Comparison of ENCODE assay signal across 8 mouse cellular contexts in the genomic region with DNA sequence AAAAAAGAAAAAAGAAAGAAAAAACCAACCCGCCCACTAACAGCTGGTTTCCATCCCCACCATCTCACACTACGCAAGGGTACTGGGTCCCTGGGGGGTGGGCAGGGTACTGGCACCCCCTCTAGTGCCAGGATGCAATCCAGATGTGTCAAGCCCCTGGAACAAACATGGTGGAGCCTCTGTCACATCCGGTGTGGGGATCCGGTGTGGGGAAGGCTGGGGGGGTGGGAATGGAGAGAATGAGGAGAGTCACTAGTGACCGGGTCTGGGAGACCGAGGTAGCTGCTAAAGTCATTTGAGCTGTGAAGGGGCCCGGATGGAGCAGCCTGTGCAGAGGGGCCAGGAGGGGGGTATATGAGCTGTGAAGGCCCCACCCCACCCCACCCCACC. TPM values are rescaled to one million over a fixed set of nuclear protein-coding genes. Genes with fewer than 3 reads are reported as not detected.
DNase-seq lines count a peak whose midpoint lies in the region; ATAC-seq and TF ChIP-seq lines count a peak whose summit lies in the region.

No protein-coding gene starts in this region.

- DNase-seq in midbrain, embryonic 14.5 days, result no peak
- peak; percentile 50 to 61 for DNase-seq in gastrocnemius, postnatal 4 days (ENCODE audit: low spot score in 2 of 2)
- no peak for DNase-seq in left cerebral cortex, postnatal 36 days (ENCODE audit: low spot score in 2 of 2)
- DNase-seq in cerebellum, postnatal 14 days, result no peak
- no peak for DNase-seq in cerebellum, adult 9-11 months

- WGBS in midbrain, embryonic 14.5 days, result 72% methylated on average over 7 of the region's 7 CpGs
- WGBS in midbrain, embryonic 15.5 days, result 81% methylated on average over 7 of the region's 7 CpGs
- WGBS in intestine, postnatal 0 days, result 51% methylated on average over 7 of the region's 7 CpGs
- 34% methylated on average over 7 of the region's 7 CpGs for WGBS in stomach, embryonic 16.5 days

- H3K9ac ChIP-seq in midbrain, embryonic 14.5 days (replicated peaks; ENCODE audit: low read length), result 0 out of 2 replicates have a peak overlapping the region, but pooled peaks have one; percentile 16
- H3K9ac ChIP-seq in midbrain, embryonic 15.5 days, result no peak overlapping the region
- no peak overlapping the region for H3K9ac ChIP-seq in intestine, postnatal 0 days (ENCODE audit: low read depth, low read length)
- peak overlapping the region; percentile 72 for H3K9ac ChIP-seq in stomach, embryonic 16.5 days (ENCODE audit: low read length)

- intact Hi-C loops in left cerebral cortex, postnatal 36 days (cut with DNase I), result no loop called here

- no peak overlapping the region for H3K4me3 ChIP-seq in midbrain, embryonic 14.5 days (replicated peaks; ENCODE audit: low read depth, low read length)
- no peak overlapping the region for H3K4me3 ChIP-seq in midbrain, embryonic 15.5 days
- no peak overlapping the region for H3K4me3 ChIP-seq in intestine, postnatal 0 days (ENCODE audit: low read depth, low read length)
- H3K4me3 ChIP-seq in stomach, embryonic 16.5 days (replicated peaks; ENCODE audit: low read length), result peak overlapping the region; percentile 95

- H3K9me3 ChIP-seq in midbrain, embryonic 14.5 days (ENCODE audit: control insufficient read depth, low read length), result no peaks in the 10 kb centered on the region
- no peaks in the 10 kb centered on the region for H3K9me3 ChIP-seq in midbrain, embryonic 15.5 days
- no peaks in the 10 kb centered on the region for H3K9me3 ChIP-seq in intestine, postnatal 0 days (ENCODE audit: control insufficient read depth)
- no peaks in the 10 kb centered on the region for H3K9me3 ChIP-seq in stomach, embryonic 16.5 days (replicated peaks; ENCODE audit: control insufficient read depth, low read length)

- no peak overlapping the region for H3K4me2 ChIP-seq in midbrain, embryonic 14.5 days (ENCODE audit: low read length)
- H3K4me2 ChIP-seq in midbrain, embryonic 15.5 days, result no peak overlapping the region
- H3K4me2 ChIP-seq in intestine, postnatal 0 days (replicated peaks; ENCODE audit: low read depth), result peak overlapping the region; percentile 40; the same call in 1 of the 2 replicates
- H3K4me2 ChIP-seq in stomach, embryonic 16.5 days (ENCODE audit: low read depth, low read length), result peak overlapping the region; percentile 86

- H3K4me1 ChIP-seq in midbrain, embryonic 14.5 days (ENCODE audit: control insufficient read depth, insufficient read depth, low read length), result peaks cover 23% of the 10 kb centered on the region
- peaks cover 31% of the 10 kb centered on the region for H3K4me1 ChIP-seq in midbrain, embryonic 15.5 days
- H3K4me1 ChIP-seq in intestine, postnatal 0 days (replicated peaks; ENCODE audit: control insufficient read depth, insufficient read depth, low read length), result peaks cover 9% of the 10 kb centered on the region
- H3K4me1 ChIP-seq in stomach, embryonic 16.5 days (ENCODE audit: control insufficient read depth, insufficient read depth, low read length), result peaks cover 37% of the 10 kb centered on the region

- no peak for ATAC-seq in midbrain, embryonic 14.5 days (ENCODE audit: low FRiP score, low TSS enrichment)
- ATAC-seq in midbrain, embryonic 15.5 days (replicated peaks), result no peak
- ATAC-seq in intestine, postnatal 0 days, result no peak
- peak; percentile 51 for ATAC-seq in stomach, embryonic 16.5 days (ENCODE audit: insufficient read depth, low FRiP score)

- TF ChIP-seq CTCF in intestine, postnatal 0 days (IDR thresholded peaks at IDR 0.05; ENCODE audit: low read depth), result no peak

- no peaks in the 10 kb centered on the region for H3K27me3 ChIP-seq in midbrain, embryonic 14.5 days (ENCODE audit: control insufficient read depth, insufficient read depth, low read length)
- 0 out of 2 replicates have a peak, but pooled peaks cover 3% of the 10 kb centered on the region for H3K27me3 ChIP-seq in midbrain, embryonic 15.5 days (replicated peaks)
- no peaks in the 10 kb centered on the region for H3K27me3 ChIP-seq in intestine, postnatal 0 days (replicated peaks; ENCODE audit: control insufficient read depth, insufficient read depth, low read length)
- H3K27me3 ChIP-seq in stomach, embryonic 16.5 days (ENCODE audit: control insufficient read depth, insufficient read depth, low read length), result no peaks in the 10 kb centered on the region

- no peak overlapping the region for H3K27ac ChIP-seq in midbrain, embryonic 14.5 days (replicated peaks; ENCODE audit: low read depth, low read length)
- H3K27ac ChIP-seq in midbrain, embryonic 15.5 days, result no peak overlapping the region
- H3K27ac ChIP-seq in intestine, postnatal 0 days (ENCODE audit: low read depth, low read length), result peak overlapping the region; percentile 83
- peak overlapping the region; percentile 96 for H3K27ac ChIP-seq in stomach, embryonic 16.5 days (ENCODE audit: low read length)

- H3K36me3 ChIP-seq in midbrain, embryonic 14.5 days (ENCODE audit: control insufficient read depth, insufficient read depth, low read length), result peaks cover 11% of the 10 kb centered on the region
- 0 out of 2 replicates have a peak, but pooled peaks cover 3% of the 10 kb centered on the region for H3K36me3 ChIP-seq in midbrain, embryonic 15.5 days (replicated peaks)
- peaks cover 23% of the 10 kb centered on the region for H3K36me3 ChIP-seq in intestine, postnatal 0 days (ENCODE audit: control insufficient read depth, insufficient read depth)
- H3K36me3 ChIP-seq in stomach, embryonic 16.5 days (ENCODE audit: control insufficient read depth, insufficient read depth, low read length), result peaks cover 11% of the 10 kb centered on the region; the same call in 1 of the 2 replicates

RNA-seq across cellular contexts. Expression of a gene that starts 4.8 kb away (rescaled TPM):
- polyA plus RNA-seq in midbrain, embryonic 14.5 days (2014; fragmentation: Nextera tagmentation; extraction: Ambion mirVana), result 4.1 and 10.8 TPM in 2 replicates
- polyA plus RNA-seq in midbrain, embryonic 15.5 days (2015; fragmentation: Nextera tagmentation; extraction: Ambion mirVana), result 11.3 and 11.7 TPM in 2 replicates
- total RNA-seq in gastrocnemius, postnatal 4 days (2021), result 10 to 100 TPM; 19.8 to 20.2 TPM
- 9.5 and 11.4 TPM in 2 replicates for polyA plus RNA-seq in intestine, postnatal 0 days (2015; fragmentation: Nextera tagmentation; extraction: Ambion mirVana)
- polyA plus RNA-seq in stomach, embryonic 16.5 days (2015; fragmentation: Nextera tagmentation; extraction: Ambion mirVana), result 38.2 and 39.9 TPM in 2 replicates
- 1 to 10 TPM; 3.0 to 3.6 TPM for total RNA-seq in left cerebral cortex, postnatal 36 days (2021)

RNA-seq across cellular contexts. Expression of a gene that starts 12.1 kb away (rescaled TPM):
- 51.1 and 51.5 TPM in 2 replicates for polyA plus RNA-seq in midbrain, embryonic 14.5 days (2014; fragmentation: Nextera tagmentation; extraction: Ambion mirVana)
- polyA plus RNA-seq in midbrain, embryonic 15.5 days (2015; fragmentation: Nextera tagmentation; extraction: Ambion mirVana), result 73.4 and 78.1 TPM in 2 replicates
- total RNA-seq in gastrocnemius, postnatal 4 days (2021), result 10 to 100 TPM; 44.5 to 46.0 TPM
- polyA plus RNA-seq in intestine, postnatal 0 days (2015; fragmentation: Nextera tagmentation; extraction: Ambion mirVana), result 18.5 and 19.2 TPM in 2 replicates
- polyA plus RNA-seq in stomach, embryonic 16.5 days (2015; fragmentation: Nextera tagmentation; extraction: Ambion mirVana), result 75.5 and 75.7 TPM in 2 replicates
- 10 to 100 TPM; 40.1 to 43.0 TPM for total RNA-seq in left cerebral cortex, postnatal 36 days (2021)

RNA-seq across cellular contexts. Expression of a gene that starts 30.8 kb away (rescaled TPM):
- polyA plus RNA-seq in midbrain, embryonic 14.5 days (2014; fragmentation: Nextera tagmentation; extraction: Ambion mirVana), result 98.6 and 112 TPM in 2 replicates
- polyA plus RNA-seq in midbrain, embryonic 15.5 days (2015; fragmentation: Nextera tagmentation; extraction: Ambion mirVana), result 93.4 and 110 TPM in 2 replicates
- 10 to 100 TPM; 42.7 to 49.2 TPM for total RNA-seq in gastrocnemius, postnatal 4 days (2021)
- 107 and 113 TPM in 2 replicates for polyA plus RNA-seq in intestine, postnatal 0 days (2015; fragmentation: Nextera tagmentation; extraction: Ambion mirVana)
- 131 and 141 TPM in 2 replicates for polyA plus RNA-seq in stomach, embryonic 16.5 days (2015; fragmentation: Nextera tagmentation; extraction: Ambion mirVana)
- 10 to 100 TPM; 59.6 to 62.5 TPM for total RNA-seq in left cerebral cortex, postnatal 36 days (2021)

RNA-seq across cellular contexts. Expression of a gene that starts 44.0 kb away (rescaled TPM):
- polyA plus RNA-seq in midbrain, embryonic 14.5 days (2014; fragmentation: Nextera tagmentation; extraction: Ambion mirVana), result 1.7 and 4.1 TPM in 2 replicates
- polyA plus RNA-seq in midbrain, embryonic 15.5 days (2015; fragmentation: Nextera tagmentation; extraction: Ambion mirVana), result 3.3 and 3.9 TPM in 2 replicates
- total RNA-seq in gastrocnemius, postnatal 4 days (2021), result 1 to 10 TPM; 5.4 to 6.7 TPM
- 10.2 and 11.8 TPM in 2 replicates for polyA plus RNA-seq in intestine, postnatal 0 days (2015; fragmentation: Nextera tagmentation; extraction: Ambion mirVana)
- polyA plus RNA-seq in stomach, embryonic 16.5 days (2015; fragmentation: Nextera tagmentation; extraction: Ambion mirVana), result 15.0 and 16.3 TPM in 2 replicates
- 1 to 10 TPM; 2.4 to 3.2 TPM for total RNA-seq in left cerebral cortex, postnatal 36 days (2021)

RNA-seq across cellular contexts. Expression of a gene that starts 57.4 kb away (rescaled TPM):
- polyA plus RNA-seq in midbrain, embryonic 14.5 days (2014; fragmentation: Nextera tagmentation; extraction: Ambion mirVana), result not detected in 2 replicates
- polyA plus RNA-seq in midbrain, embryonic 15.5 days (2015; fragmentation: Nextera tagmentation; extraction: Ambion mirVana), result 0.27 TPM in 2 replicates
- total RNA-seq in gastrocnemius, postnatal 4 days (2021), result not detected
- polyA plus RNA-seq in intestine, postnatal 0 days (2015; fragmentation: Nextera tagmentation; extraction: Ambion mirVana), result 0.12 and 0.20 TPM in 2 replicates
- polyA plus RNA-seq in stomach, embryonic 16.5 days (2015; fragmentation: Nextera tagmentation; extraction: Ambion mirVana), result 5.9 and 8.6 TPM in 2 replicates
- 1 to 10 TPM; 1.2 to 1.3 TPM for total RNA-seq in left cerebral cortex, postnatal 36 days (2021)

Comparison
In these comparisons a context has a peak if more than half of its experiments do, and no peak if none do; other contexts are left out.
1. H3K9ac ChIP-seq: peak in midbrain, embryonic 14.5 days (single experiment) and stomach, embryonic 16.5 days (single experiment); none in midbrain, embryonic 15.5 days (single experiment) and intestine, postnatal 0 days (single experiment).
2. DNase-seq: peak in gastrocnemius, postnatal 4 days (2 of 2); none in midbrain, embryonic 14.5 days (single experiment), left cerebral cortex, postnatal 36 days (0 of 2), cerebellum, postnatal 14 days (0 of 2) and cerebellum, adult 9-11 months (single experiment).
3. H3K27ac ChIP-seq: peak in intestine, postnatal 0 days (single experiment) and stomach, embryonic 16.5 days (single experiment); none in midbrain, embryonic 14.5 days (single experiment) and midbrain, embryonic 15.5 days (single experiment).
4. H3K4me2 ChIP-seq: peak in intestine, postnatal 0 days (single experiment) and stomach, embryonic 16.5 days (single experiment); none in midbrain, embryonic 14.5 days (single experiment) and midbrain, embryonic 15.5 days (single experiment).